Mouse (Mus musculus) embryonic facial prominence, embryonic 11.5 days (tissue): ENCODE measurements around the gene Samsn1. TPM values are rescaled to one million over a fixed set of nuclear protein-coding genes. Genes with fewer than 3 reads are reported as not detected.

Experiments
- ATAC-seq: fragments of 200-750 bp; cut with Nextera tagmentation; replicated peaks from 2 replicates; pipeline ENCODE4 v1.8.0; 2017; ENCODE audit warnings: low read depth; ENCODE audit not compliant: insufficient number of reproducible peaks, low FRiP score, low TSS enrichment
- DNase-seq: peaks from one replicate; pipeline ENCODE4 v3.0.0-alpha.2; 2015; ENCODE audit warnings: low spot score
- H3K27ac ChIP-seq: fragments of 300-500 bp; sonication (generic); replicated peaks from 2 replicates; pipeline ENCODE4 v1.5.1; 2014; ENCODE audit warnings: mild to moderate bottlenecking, low read depth, low read length, control low read depth
- H3K27me3 ChIP-seq: fragments of 300-500 bp; sonication (generic); 2 replicates; pipeline ENCODE4 v1.6.1; 2014; ENCODE audit warnings: mild to moderate bottlenecking, low read length, moderate library complexity, mixed read lengths; ENCODE audit not compliant: control insufficient read depth, insufficient read depth
- H3K36me3 ChIP-seq: fragments of 300-500 bp; sonication (generic); replicated peaks from 2 replicates; pipeline ENCODE4 v1.6.1; 2014; ENCODE audit warnings: low read depth, mild to moderate bottlenecking, low read length, moderate library complexity, mixed read lengths; ENCODE audit not compliant: control insufficient read depth, insufficient read depth
- H3K4me1 ChIP-seq: fragments of 300-500 bp; sonication (generic); 2 replicates; pipeline ENCODE4 v1.6.1; 2014; ENCODE audit warnings: low read length, mixed read lengths; ENCODE audit not compliant: control insufficient read depth, insufficient read depth
- H3K4me2 ChIP-seq: fragments of 300-500 bp; sonication (generic); 2 replicates; pipeline ENCODE4 v1.6.1; 2014; ENCODE audit warnings: low read depth, mild to moderate bottlenecking, control low read depth, low read length, moderate library complexity
- H3K4me3 ChIP-seq: fragments of 300-500 bp; sonication (generic); 2 replicates; pipeline ENCODE4 v1.5.1; 2014; ENCODE audit warnings: low read depth, low read length, control low read depth
- H3K9ac ChIP-seq: fragments of 300-500 bp; sonication (generic); replicated peaks from 2 replicates; pipeline ENCODE4 v1.6.1; 2014; ENCODE audit warnings: mild to moderate bottlenecking, control low read depth, low read length
- H3K9me3 ChIP-seq: fragments of 300-500 bp; sonication (generic); replicated peaks from 2 replicates; pipeline ENCODE4 v1.6.1; 2016; ENCODE audit warnings: mild to moderate bottlenecking, low read length, inconsistent platforms, mixed read lengths; ENCODE audit not compliant: control insufficient read depth
- WGBS: fragments of 180-500 bp; shearing (Covaris S2); extraction: QIAGEN DNeasy Blood & Tissue Kit; methylation state at CpG from one replicate; pipeline ENCODE4 v1.1.7; 2014; 5-methylcytosine and 5-hydroxymethylcytosine counted together
- polyA plus RNA-seq: library from polyadenylated mRNA; unstranded; fragments of >200 nt; fragmentation: Nextera tagmentation; extraction: Ambion mirVana; gene quantifications from 2 replicates; pipeline ENCODE4 v1.2.1, GENCODE M21; 2014

Samsn1 gene
- polyA plus RNA-seq, 1 experiment from 2014 or later: 2.9 TPM

GRCm38 (mm10) chr16:76003812-76004389 is 18.2 kb downstream of the Samsn1 start:
- no peak for DNase-seq
- Histone ChIP-seq H3K4me3 (no peak overlapping the region), H3K9me3 (no peaks in the 10 kb centered on the region), H3K27me3 (no peaks in the 10 kb centered on the region), H3K4me2 (no peak overlapping the region), H3K9ac (no peak overlapping the region), H3K27ac (no peak overlapping the region), H3K4me1 (no peaks in the 10 kb centered on the region), H3K36me3 (no peaks in the 10 kb centered on the region)
- 86% methylated on average over 9 of the region's 9 CpGs for WGBS
- ATAC-seq: no peak

GRCm38 (mm10) chr16:76002870-76003572 is 19.1 kb downstream of the Samsn1 start:
- H3K4me2 ChIP-seq: no peak overlapping the region
- H3K27me3 ChIP-seq: no peaks in the 10 kb centered on the region
- no peaks in the 10 kb centered on the region for H3K9me3 ChIP-seq
- DNase-seq (no peak), ATAC-seq (no peak)
- no peak overlapping the region for H3K27ac ChIP-seq
- H3K4me3 ChIP-seq: no peak overlapping the region
- H3K36me3 ChIP-seq: no peaks in the 10 kb centered on the region
- H3K4me1 ChIP-seq: no peaks in the 10 kb centered on the region
- no peak overlapping the region for H3K9ac ChIP-seq
- WGBS: 87% methylated on average over 3 of the region's 3 CpGs

GRCm38 (mm10) chr16:76002287-76002686 is 19.8 kb downstream of the Samsn1 start:
- H3K9me3 ChIP-seq: no peaks in the 10 kb centered on the region
- ATAC-seq: no peak
- no peaks in the 10 kb centered on the region for H3K27me3 ChIP-seq
- no peak overlapping the region for H3K4me2 ChIP-seq
- H3K36me3 ChIP-seq: no peaks in the 10 kb centered on the region
- DNase-seq: no peak
- no peak overlapping the region for H3K9ac ChIP-seq
- H3K27ac ChIP-seq: no peak overlapping the region
- 90% methylated on average over 12 of the region's 12 CpGs for WGBS
- H3K4me1 ChIP-seq: no peaks in the 10 kb centered on the region
- H3K4me3 ChIP-seq: no peak overlapping the region

- Histone ChIP-seq H3K36me3 (no peaks in the 10 kb centered on the region), H3K27ac (no peak overlapping the region), H3K9ac (no peak overlapping the region), H3K4me2 (no peak overlapping the region), H3K4me1 (no peaks in the 10 kb centered on the region), H3K4me3 (no peak overlapping the region), H3K9me3 (no peaks in the 10 kb centered on the region), H3K27me3 (no peaks in the 10 kb centered on the region)
- ATAC-seq (no peak), DNase-seq (no peak)
- WGBS: 80% methylated on average over 6 of the region's 6 CpGs
Measured at GRCm38 (mm10) chr16:76001788-76002187, 20.3 kb downstream of the Samsn1 start.

- Histone ChIP-seq H3K27me3 (no peaks in the 10 kb centered on the region), H3K36me3 (no peaks in the 10 kb centered on the region), H3K9ac (no peak overlapping the region), H3K4me3 (no peak overlapping the region), H3K27ac (no peak overlapping the region), H3K4me2 (no peak overlapping the region), H3K9me3 (no peaks in the 10 kb centered on the region), H3K4me1 (no peaks in the 10 kb centered on the region)
- DNase-seq (no peak), ATAC-seq (no peak)
- WGBS: 90% methylated on average over 9 of the region's 9 CpGs
Measured at GRCm38 (mm10) chr16:76000127-76000526, 22.0 kb downstream of the Samsn1 start.

- DNase-seq (no peak), ATAC-seq (no peak)
- no peaks in the 10 kb centered on the region for H3K4me1 ChIP-seq
- H3K4me2 ChIP-seq: no peak overlapping the region
- no peaks in the 10 kb centered on the region for H3K27me3 ChIP-seq
- H3K36me3 ChIP-seq: no peaks in the 10 kb centered on the region
- H3K9me3 ChIP-seq: no peaks in the 10 kb centered on the region
- H3K9ac ChIP-seq: no peak overlapping the region
- H3K27ac ChIP-seq: no peak overlapping the region
- WGBS: 82% methylated on average over 1 of the region's 1 CpGs
- no peak overlapping the region for H3K4me3 ChIP-seq
Measured at GRCm38 (mm10) chr16:75990173-75990572, 31.9 kb downstream of the Samsn1 start.

- WGBS: 94% methylated on average over 1 of the region's 1 CpGs
- Histone ChIP-seq H3K36me3 (no peaks in the 10 kb centered on the region), H3K4me3 (no peak overlapping the region), H3K27ac (no peak overlapping the region), H3K9me3 (no peaks in the 10 kb centered on the region), H3K9ac (no peak overlapping the region), H3K27me3 (no peaks in the 10 kb centered on the region), H3K4me2 (no peak overlapping the region), H3K4me1 (no peaks in the 10 kb centered on the region)
- DNase-seq: no peak
- ATAC-seq: no peak
Measured at GRCm38 (mm10) chr16:75983831-75984230, 38.2 kb downstream of the Samsn1 start.

GRCm38 (mm10) chr16:75979381-75979780 is 42.7 kb downstream of the Samsn1 start:
- DNase-seq (no peak), ATAC-seq (no peak)
- Histone ChIP-seq H3K9ac (no peak overlapping the region), H3K27ac (no peak overlapping the region), H3K4me1 (no peaks in the 10 kb centered on the region), H3K27me3 (no peaks in the 10 kb centered on the region), H3K4me2 (no peak overlapping the region), H3K36me3 (no peaks in the 10 kb centered on the region), H3K9me3 (no peaks in the 10 kb centered on the region), H3K4me3 (no peak overlapping the region)
